Mouse (Mus musculus): Measurements from ENCODE around the gene Elmo1. TPM values are rescaled to one million over a fixed set of nuclear protein-coding genes. Genes with fewer than 3 reads are reported as not detected.
A peak's percentile ranks its signal among the peaks of the same experiment; 100 is the strongest.

Gene Elmo1
- polyA plus RNA-seq, 1 experiment, result 56.1 TPM

DNA sequence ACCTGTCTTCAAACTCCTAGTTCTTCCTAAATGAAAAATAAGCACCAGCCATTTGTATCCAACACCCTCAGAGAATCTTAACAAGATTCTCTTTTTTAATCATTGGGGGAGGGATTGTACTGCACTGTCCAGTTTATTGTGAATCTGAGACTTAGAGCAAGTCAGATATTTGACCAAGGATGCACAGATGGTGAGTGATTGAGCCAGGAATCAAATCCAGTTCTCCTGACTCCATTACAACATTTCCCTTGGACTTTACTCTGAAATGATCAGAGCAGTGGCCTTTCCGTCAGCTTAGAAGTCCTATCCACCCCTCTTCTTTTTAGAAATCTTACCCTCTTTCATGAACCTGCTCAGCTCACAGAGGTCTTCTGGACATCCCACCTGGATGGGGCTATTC, 461.2 kb downstream of the Elmo1 start:
- Histone ChIP-seq H3K27ac (ENCODE audit: insufficient read depth, low read length) (no peak overlapping the region), H3K4me1 (ENCODE audit: control insufficient read depth, insufficient read depth, low read length) (peaks cover 4% of the 10 kb centered on the region), H3K4me3 (ENCODE audit: insufficient read depth, low read length) (no peak overlapping the region)
- TF ChIP-seq POLR2A (IDR thresholded peaks at IDR 0.05; ENCODE audit: extremely low read depth, insufficient read depth, low read length) (no peak), CTCF (IDR thresholded peaks at IDR 0.05; ENCODE audit: extremely low read depth, insufficient read depth, low read length) (no peak)

DNA sequence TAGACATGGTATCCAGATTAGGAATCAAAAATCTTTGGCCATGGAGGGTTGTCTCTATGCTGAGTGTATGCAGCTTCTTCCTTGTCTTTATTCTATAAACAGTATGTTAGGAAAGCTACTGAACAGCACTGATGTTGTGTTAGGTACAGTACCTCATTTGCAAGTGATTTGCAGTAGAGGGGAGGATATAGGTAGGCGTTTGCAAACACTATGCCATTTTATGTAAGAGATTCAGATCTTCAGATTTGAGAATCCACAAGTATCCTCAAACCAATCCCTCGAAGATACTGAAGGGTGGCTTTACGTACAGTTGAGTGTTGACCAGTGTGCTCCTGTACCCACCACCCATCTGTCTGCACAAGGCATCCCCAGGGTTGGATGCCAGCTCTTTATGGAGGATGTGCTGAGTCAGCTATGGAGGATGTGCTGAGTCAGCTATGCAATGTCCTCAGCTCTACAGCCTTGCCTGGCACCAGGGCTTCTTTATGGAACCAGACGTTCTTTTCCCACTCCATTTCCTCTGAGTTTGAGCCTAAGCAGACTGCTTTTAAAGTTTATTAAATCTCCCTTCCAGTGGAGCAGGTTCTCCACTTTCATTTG, 465.6 kb downstream of the Elmo1 start:
- peaks cover 2% of the 10 kb centered on the region for H3K4me1 ChIP-seq (ENCODE audit: control insufficient read depth, insufficient read depth, low read length)
- TF ChIP-seq POLR2A (IDR thresholded peaks at IDR 0.05; ENCODE audit: extremely low read depth, insufficient read depth, low read length) (no peak), CTCF (IDR thresholded peaks at IDR 0.05; ENCODE audit: extremely low read depth, insufficient read depth, low read length) (no peak)
- H3K4me3 ChIP-seq (ENCODE audit: insufficient read depth, low read length), result no peak overlapping the region
- H3K27ac ChIP-seq (ENCODE audit: insufficient read depth, low read length), result peak overlapping the region; percentile 70; the same call in 1 of the 2 replicates

DNA sequence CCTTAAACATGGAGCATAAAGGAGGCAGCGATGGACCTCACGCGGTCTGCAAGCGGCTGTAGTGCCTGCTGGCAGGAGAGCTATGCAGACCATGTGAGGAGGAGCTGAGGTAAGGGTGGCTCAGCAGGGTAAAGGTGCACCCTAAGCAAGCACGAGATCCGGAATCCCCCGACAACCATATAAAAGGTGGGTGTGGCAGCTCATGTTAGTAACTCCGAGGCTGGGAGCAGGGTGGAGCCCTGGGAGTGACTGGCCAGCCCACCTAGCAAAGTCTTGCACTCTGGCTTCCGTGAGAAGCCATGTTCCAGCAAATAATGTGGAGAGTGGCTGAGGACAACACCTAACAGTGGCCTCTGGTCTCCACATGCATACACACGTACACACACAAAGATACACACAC, 466.3 kb downstream of the Elmo1 start:
- H3K4me1 ChIP-seq (ENCODE audit: control insufficient read depth, insufficient read depth, low read length), result peaks cover 2% of the 10 kb centered on the region
- no peak for TF ChIP-seq CTCF (IDR thresholded peaks at IDR 0.05; ENCODE audit: extremely low read depth, insufficient read depth, low read length)
- no peak for TF ChIP-seq POLR2A (IDR thresholded peaks at IDR 0.05; ENCODE audit: extremely low read depth, insufficient read depth, low read length)
- H3K4me3 ChIP-seq (ENCODE audit: insufficient read depth, low read length), result no peak overlapping the region
- H3K27ac ChIP-seq (ENCODE audit: insufficient read depth, low read length), result 0 out of 2 replicates have a peak overlapping the region, but pooled peaks have one; percentile 3

DNA sequence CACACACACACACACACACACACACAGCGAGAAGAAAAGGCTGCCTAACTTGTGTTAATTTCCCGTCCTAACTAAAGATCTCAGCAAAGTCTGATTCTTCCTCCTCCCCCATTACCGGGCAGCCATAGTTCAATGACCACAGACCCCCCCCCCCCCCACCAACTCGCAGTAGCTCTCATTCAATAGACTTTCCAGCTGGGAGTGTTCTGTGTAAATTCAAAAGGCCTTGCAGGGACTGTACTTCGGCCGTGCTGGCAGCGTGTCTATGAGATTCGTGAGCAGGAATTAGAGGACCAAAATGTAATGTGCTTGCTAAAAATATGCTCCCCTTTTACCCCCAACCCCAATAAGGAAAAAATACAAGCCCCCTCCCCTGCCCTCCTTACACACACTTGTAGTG, 466.8 kb downstream of the Elmo1 start:
- no peak for TF ChIP-seq POLR2A (IDR thresholded peaks at IDR 0.05; ENCODE audit: extremely low read depth, insufficient read depth, low read length)
- TF ChIP-seq CTCF (IDR thresholded peaks at IDR 0.05; ENCODE audit: extremely low read depth, insufficient read depth, low read length), result no peak
- H3K4me1 ChIP-seq (ENCODE audit: control insufficient read depth, insufficient read depth, low read length), result peaks cover 2% of the 10 kb centered on the region
- no peak overlapping the region for H3K27ac ChIP-seq (ENCODE audit: insufficient read depth, low read length)
- no peak overlapping the region for H3K4me3 ChIP-seq (ENCODE audit: insufficient read depth, low read length)

DNA sequence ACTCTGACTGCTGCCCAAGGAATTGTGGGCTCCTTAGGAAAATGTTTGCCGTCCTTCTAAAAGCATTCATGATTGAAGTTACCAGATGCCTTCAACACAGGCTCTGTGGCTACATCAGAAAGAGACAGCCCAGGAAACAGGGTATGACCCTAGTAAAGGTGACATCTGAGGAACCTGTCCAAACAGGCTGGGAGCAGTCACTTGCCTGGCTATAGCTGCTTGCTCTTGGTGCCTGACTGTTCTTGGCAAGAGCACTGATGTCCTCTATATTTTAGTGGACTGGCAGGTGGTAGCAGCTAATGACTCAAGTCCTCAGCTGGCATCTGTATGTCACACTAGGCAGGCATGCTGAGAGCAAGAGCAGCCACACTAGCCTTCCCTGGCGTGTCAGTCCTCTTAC, 468.0 kb downstream of the Elmo1 start:
- Histone ChIP-seq H3K4me1 (ENCODE audit: control insufficient read depth, insufficient read depth, low read length) (peaks cover 2% of the 10 kb centered on the region), H3K4me3 (ENCODE audit: insufficient read depth, low read length) (no peak overlapping the region), H3K27ac (ENCODE audit: insufficient read depth, low read length) (no peak overlapping the region)
- TF ChIP-seq POLR2A (IDR thresholded peaks at IDR 0.05; ENCODE audit: extremely low read depth, insufficient read depth, low read length) (no peak), CTCF (IDR thresholded peaks at IDR 0.05; ENCODE audit: extremely low read depth, insufficient read depth, low read length) (no peak)

DNA sequence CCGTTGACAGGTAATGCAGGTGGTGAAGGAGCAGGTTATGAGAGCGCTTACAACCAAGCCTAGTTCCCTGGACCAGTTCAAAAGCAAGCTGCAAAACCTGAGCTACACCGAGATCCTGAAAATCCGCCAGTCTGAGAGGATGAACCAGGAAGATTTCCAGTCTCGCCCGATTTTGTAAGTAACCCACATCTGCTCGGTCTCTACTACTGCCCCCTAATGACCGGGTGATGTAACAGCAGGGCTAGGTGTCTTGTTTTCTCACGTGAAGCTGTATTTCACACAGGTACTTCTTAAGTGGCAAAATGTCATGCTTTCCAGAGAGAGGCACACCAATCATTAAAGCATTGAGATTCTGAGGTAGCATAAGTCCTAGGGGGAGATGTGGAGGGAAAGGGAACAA, 474.0 kb downstream of the Elmo1 start:
- no peak overlapping the region for H3K27ac ChIP-seq (ENCODE audit: insufficient read depth, low read length)
- no peaks in the 10 kb centered on the region; the same call in 1 of the 2 replicates for H3K4me1 ChIP-seq (ENCODE audit: control insufficient read depth, insufficient read depth, low read length)
- TF ChIP-seq POLR2A (IDR thresholded peaks at IDR 0.05; ENCODE audit: extremely low read depth, insufficient read depth, low read length) (no peak), CTCF (IDR thresholded peaks at IDR 0.05; ENCODE audit: extremely low read depth, insufficient read depth, low read length) (peak; percentile 40)
- no peak overlapping the region for H3K4me3 ChIP-seq (ENCODE audit: insufficient read depth, low read length)

DNA sequence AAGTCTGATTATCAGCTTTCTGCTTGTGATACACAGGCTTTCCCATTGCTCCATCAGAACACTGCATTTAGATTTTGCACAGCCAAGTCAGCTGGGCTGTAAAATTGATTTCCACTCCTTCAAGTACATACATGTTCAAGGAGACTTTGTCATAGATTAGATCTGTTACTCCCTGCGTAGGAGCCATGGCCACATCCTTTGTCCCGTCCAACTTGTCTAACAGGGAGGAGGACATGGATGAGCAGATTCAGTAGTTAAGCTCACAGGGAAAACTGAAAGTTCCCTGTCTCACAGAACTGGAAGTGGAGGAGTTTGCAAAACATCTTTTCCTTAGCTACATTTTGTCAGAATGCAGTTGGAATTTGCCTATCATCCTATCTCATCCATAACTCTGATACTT, 484.8 kb downstream of the Elmo1 start:
- H3K4me1 ChIP-seq (ENCODE audit: control insufficient read depth, insufficient read depth, low read length), result peaks cover 2% of the 10 kb centered on the region
- TF ChIP-seq POLR2A (IDR thresholded peaks at IDR 0.05; ENCODE audit: extremely low read depth, insufficient read depth, low read length) (no peak), CTCF (IDR thresholded peaks at IDR 0.05; ENCODE audit: extremely low read depth, insufficient read depth, low read length) (no peak)
- no peak overlapping the region for H3K4me3 ChIP-seq (ENCODE audit: insufficient read depth, low read length)
- H3K27ac ChIP-seq (ENCODE audit: insufficient read depth, low read length), result no peak overlapping the region

DNA sequence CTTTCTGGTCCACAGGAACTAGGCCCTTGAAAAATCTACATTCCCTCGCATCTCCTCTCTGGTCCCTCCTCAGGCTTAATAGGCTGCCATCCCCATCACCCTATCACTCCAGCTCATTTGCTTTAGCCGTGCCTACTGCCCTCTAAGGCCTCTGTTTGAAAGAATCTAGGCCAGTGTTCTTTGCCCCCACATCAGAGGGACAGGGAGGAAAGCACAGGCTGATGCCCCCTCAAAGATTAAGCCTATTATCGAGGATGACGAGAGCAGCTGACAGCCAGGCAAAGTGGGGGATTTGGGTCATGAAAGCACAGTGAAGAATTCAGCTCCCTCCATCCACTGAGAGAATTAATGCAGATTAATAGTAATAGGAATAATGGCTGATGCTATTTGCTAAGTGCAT, 495.5 kb downstream of the Elmo1 start:
- H3K4me1 ChIP-seq (ENCODE audit: control insufficient read depth, insufficient read depth, low read length), result peaks cover under 1% of the 10 kb centered on the region; the same call in 1 of the 2 replicates
- no peak for TF ChIP-seq CTCF (IDR thresholded peaks at IDR 0.05; ENCODE audit: extremely low read depth, insufficient read depth, low read length)
- no peak for TF ChIP-seq POLR2A (IDR thresholded peaks at IDR 0.05; ENCODE audit: extremely low read depth, insufficient read depth, low read length)
- no peak overlapping the region for H3K4me3 ChIP-seq (ENCODE audit: insufficient read depth, low read length)
- H3K27ac ChIP-seq (ENCODE audit: insufficient read depth, low read length), result no peak overlapping the region

DNA sequence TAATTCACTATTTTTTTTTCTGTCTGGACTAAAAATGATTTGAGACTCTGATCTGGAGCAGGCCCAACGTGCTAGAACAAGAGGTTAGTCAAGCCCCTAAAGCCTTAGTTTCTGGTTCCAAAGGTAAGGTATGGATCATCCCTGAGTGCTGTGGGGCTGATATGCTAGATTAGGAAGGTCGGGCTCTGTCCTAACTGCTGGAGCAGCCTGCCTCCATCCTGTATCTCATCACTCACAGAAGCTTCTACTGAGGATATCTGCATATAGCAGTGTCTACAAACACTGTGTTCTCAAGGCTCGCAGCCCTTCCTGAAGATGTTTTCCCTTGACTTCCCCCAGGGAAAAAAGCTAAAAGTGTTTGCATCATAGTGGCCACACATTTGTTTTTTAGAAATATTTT, 496.1 kb downstream of the Elmo1 start:
- Histone ChIP-seq H3K4me3 (ENCODE audit: insufficient read depth, low read length) (no peak overlapping the region), H3K27ac (ENCODE audit: insufficient read depth, low read length) (no peak overlapping the region), H3K4me1 (ENCODE audit: control insufficient read depth, insufficient read depth, low read length) (peaks cover 2% of the 10 kb centered on the region; the same call in 1 of the 2 replicates)
- TF ChIP-seq POLR2A (IDR thresholded peaks at IDR 0.05; ENCODE audit: extremely low read depth, insufficient read depth, low read length) (no peak), CTCF (IDR thresholded peaks at IDR 0.05; ENCODE audit: extremely low read depth, insufficient read depth, low read length) (no peak)

DNA sequence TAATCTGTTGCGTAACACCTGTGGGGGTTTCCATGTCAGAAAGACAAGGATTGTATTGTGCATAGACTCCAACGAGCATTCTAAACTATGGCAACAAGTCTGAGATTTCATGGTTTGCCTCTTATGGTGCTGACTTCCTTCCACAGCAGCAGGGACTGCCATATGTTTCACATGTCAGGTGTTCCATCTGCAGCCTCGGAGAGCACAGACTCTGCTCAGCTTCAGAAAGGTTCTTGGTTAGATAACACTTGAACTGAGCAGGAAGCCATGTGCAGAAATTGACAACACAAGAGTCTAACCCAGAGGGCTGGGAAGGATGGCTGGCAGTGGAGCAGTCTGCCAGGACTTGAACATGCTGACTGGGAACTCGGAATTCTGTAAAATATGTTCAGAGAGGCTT, 500.6 kb downstream of the Elmo1 start:
- TF ChIP-seq POLR2A (IDR thresholded peaks at IDR 0.05; ENCODE audit: extremely low read depth, insufficient read depth, low read length) (no peak), CTCF (IDR thresholded peaks at IDR 0.05; ENCODE audit: extremely low read depth, insufficient read depth, low read length) (no peak)
- H3K4me3 ChIP-seq (ENCODE audit: insufficient read depth, low read length), result no peak overlapping the region
- peaks cover 2% of the 10 kb centered on the region; the same call in 1 of the 2 replicates for H3K4me1 ChIP-seq (ENCODE audit: control insufficient read depth, insufficient read depth, low read length)
- no peak overlapping the region for H3K27ac ChIP-seq (ENCODE audit: insufficient read depth, low read length)

All from cortical plate, adult 2 months (tissue).